In the genomic region with DNA sequence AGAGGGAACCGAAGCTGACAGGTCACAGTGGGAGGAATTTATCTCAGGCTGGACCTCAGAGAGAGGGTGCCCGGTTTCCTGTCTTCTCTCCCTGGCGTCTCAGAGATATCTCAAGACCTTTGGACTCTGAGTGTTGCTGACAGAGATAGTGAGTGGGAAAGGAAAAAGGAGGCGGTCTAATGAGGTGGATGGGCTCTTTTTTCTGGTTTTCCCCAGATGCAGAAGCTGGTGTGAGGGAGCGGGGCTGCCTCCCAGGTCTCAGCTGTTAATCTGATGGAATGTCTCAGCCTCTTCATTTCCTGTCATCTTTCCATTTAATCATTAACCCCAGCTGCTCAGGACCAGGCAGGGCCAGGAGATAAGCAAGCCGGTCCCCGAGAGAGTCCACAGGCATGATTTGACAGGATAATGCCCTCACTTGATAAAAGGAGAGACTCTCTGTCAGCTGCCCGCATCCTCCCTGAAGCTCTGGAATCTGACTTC, we compare ENCODE assay signal across 10 mouse cellular contexts.
A peak's percentile ranks its signal among the peaks of the same experiment; 100 is the strongest.
DNase-seq lines count a peak whose midpoint lies in the region; ATAC-seq lines count a peak whose summit lies in the region.
"Had no signal": no experiment of that assay in that cellular context is flagged by ENCODE, and none has a peak within 500 bp of the region (broad histone marks: within the 10 kb centered on the region; RNA-seq: fewer than 3 reads in every experiment).

No protein-coding gene starts in this region.

- no peak overlapping the region for H3K4me3 ChIP-seq in midbrain, embryonic 12.5 days
- no peak overlapping the region for H3K4me3 ChIP-seq in midbrain, embryonic 10.5 days
- H3K4me3 ChIP-seq in intestine, embryonic 16.5 days (ENCODE audit: low read length), result peak overlapping the region; percentile 4; the same call in 1 of the 2 replicates
- peak overlapping the region; percentile 48 for H3K4me3 ChIP-seq in liver, embryonic 12.5 days
- H3K4me3 ChIP-seq: limb, embryonic 13.5 days had no signal

- H3K27ac ChIP-seq in midbrain, embryonic 12.5 days (replicated peaks), result peak overlapping the region; percentile 39
- no peak overlapping the region; the same call in 1 of the 2 replicates for H3K27ac ChIP-seq in midbrain, embryonic 10.5 days (replicated peaks)
- 0 out of 2 replicates have a peak overlapping the region, but pooled peaks have one; percentile 23 for H3K27ac ChIP-seq in intestine, embryonic 16.5 days (ENCODE audit: low read length)
- peak overlapping the region; percentile 82 for H3K27ac ChIP-seq in liver, embryonic 12.5 days
- H3K27ac ChIP-seq: limb, embryonic 13.5 days had no signal

- no peaks in the 10 kb centered on the region for H3K36me3 ChIP-seq in midbrain, embryonic 12.5 days
- no peaks in the 10 kb centered on the region for H3K36me3 ChIP-seq in midbrain, embryonic 10.5 days
- no peaks in the 10 kb centered on the region for H3K36me3 ChIP-seq in intestine, embryonic 16.5 days (ENCODE audit: control insufficient read depth, insufficient read depth, low read length)
- no peaks in the 10 kb centered on the region for H3K36me3 ChIP-seq in liver, embryonic 12.5 days
- H3K36me3 ChIP-seq: limb, embryonic 13.5 days had no signal

- 52% methylated on average over 8 of the region's 8 CpGs for WGBS in midbrain, embryonic 12.5 days
- whole genome bisulfite sequencing in midbrain, embryonic 10.5 days, result 61% methylated on average over 8 of the region's 8 CpGs
- WGBS in intestine, embryonic 16.5 days, result 28% methylated on average over 8 of the region's 8 CpGs
- 1% methylated on average over 8 of the region's 8 CpGs for WGBS in liver, embryonic 12.5 days (ENCODE audit: insufficient replicate concordance)

- H3K4me2 ChIP-seq in midbrain, embryonic 12.5 days (replicated peaks), result no peak overlapping the region
- H3K4me2 ChIP-seq in intestine, embryonic 16.5 days (ENCODE audit: low read depth, low read length), result peak overlapping the region; percentile 35
- peak overlapping the region; percentile 69 for H3K4me2 ChIP-seq in liver, embryonic 12.5 days
- H3K4me2 ChIP-seq: limb, embryonic 13.5 days had no signal

- H3K9ac ChIP-seq in midbrain, embryonic 12.5 days (replicated peaks), result no peak overlapping the region
- H3K9ac ChIP-seq in intestine, embryonic 16.5 days (ENCODE audit: low read depth, low read length), result no peak overlapping the region
- peak overlapping the region; percentile 38; the same call in 1 of the 2 replicates for H3K9ac ChIP-seq in liver, embryonic 12.5 days
- H3K9ac ChIP-seq: limb, embryonic 13.5 days had no signal

- H3K4me1 ChIP-seq in midbrain, embryonic 12.5 days, result peaks cover 11% of the 10 kb centered on the region; the same call in 1 of the 2 replicates
- H3K4me1 ChIP-seq in midbrain, embryonic 10.5 days, result peaks cover 16% of the 10 kb centered on the region
- H3K4me1 ChIP-seq in intestine, embryonic 16.5 days (ENCODE audit: control insufficient read depth, insufficient read depth, low read length), result peaks cover 30% of the 10 kb centered on the region
- peaks cover 48% of the 10 kb centered on the region for H3K4me1 ChIP-seq in liver, embryonic 12.5 days

- DNase-seq in midbrain, embryonic 10.5 days (ENCODE audit: low spot score), result no peak
- DNase-seq in yolk sac, embryonic 10.5 days (ENCODE audit: low spot score), result peak; percentile 92
- no peak for DNase-seq in layer of hippocampus, postnatal 25 days (ENCODE audit: extremely low spot score in 1 of 2, low spot score in 1 of 2)
- DNase-seq in adrenal gland, postnatal 25 days, result no peak
- DNase-seq: gastrocnemius, postnatal 25 days; right cerebral cortex, adult 18-20 months had no signal

- peak; percentile 41; the same call in 1 of the 2 replicates for ATAC-seq in midbrain, embryonic 12.5 days (ENCODE audit: low FRiP score, low read depth)
- peak; percentile 86 for ATAC-seq in intestine, embryonic 16.5 days
- ATAC-seq in liver, embryonic 12.5 days, result peak; percentile 94

- H3K9me3 ChIP-seq in midbrain, embryonic 12.5 days, result no peaks in the 10 kb centered on the region
- H3K9me3 ChIP-seq in midbrain, embryonic 10.5 days (replicated peaks), result no peaks in the 10 kb centered on the region
- H3K9me3 ChIP-seq in intestine, embryonic 16.5 days (ENCODE audit: control insufficient read depth, low read length), result no peaks in the 10 kb centered on the region
- H3K9me3 ChIP-seq in liver, embryonic 12.5 days (replicated peaks), result no peaks in the 10 kb centered on the region
- H3K9me3 ChIP-seq: limb, embryonic 13.5 days had no signal

- no peaks in the 10 kb centered on the region; the same call in 1 of the 2 replicates for H3K27me3 ChIP-seq in midbrain, embryonic 12.5 days
- H3K27me3 ChIP-seq in midbrain, embryonic 10.5 days (ENCODE audit: low read depth, poor library complexity, severe bottlenecking), result 0 out of 2 replicates have a peak, but pooled peaks cover 1% of the 10 kb centered on the region
- no peaks in the 10 kb centered on the region for H3K27me3 ChIP-seq in intestine, embryonic 16.5 days (replicated peaks; ENCODE audit: control insufficient read depth, insufficient read depth, low read length)
- H3K27me3 ChIP-seq in liver, embryonic 12.5 days (replicated peaks), result peaks cover 14% of the 10 kb centered on the region
- H3K27me3 ChIP-seq: limb, embryonic 13.5 days had no signal

Comparison
In these comparisons a context has a peak if more than half of its experiments do, and no peak if none do; other contexts are left out.
1. ATAC-seq: peak in every context shown above with its lines; median percentile 94 in liver, embryonic 12.5 days; 86 in intestine, embryonic 16.5 days; 41 in midbrain, embryonic 12.5 days.
2. H3K4me3 ChIP-seq: peak in intestine, embryonic 16.5 days (single experiment) and liver, embryonic 12.5 days (single experiment); none in midbrain, embryonic 12.5 days (single experiment) and midbrain, embryonic 10.5 days (single experiment).